Mouse (Mus musculus) CH12.LX (cell line): Measurements from ENCODE around the gene Neurl1b.

Source experiments
- CHD1 ChIP-seq: IDR thresholded peaks from 2 replicates; pipeline ENCODE4 v1.6.1; 2012; ENCODE audit warnings: low read depth, low read length, improper control_type of control experiment, inconsistent platforms
- CHD2 ChIP-seq: IDR thresholded peaks from 2 replicates; pipeline ENCODE4 v1.6.1; 2011; ENCODE audit warnings: low read length, improper control_type of control experiment
- CTCF ChIP-seq, 2 experiments: IDR thresholded peaks in 1 of 2; conservative IDR thresholded peaks in 1 of 2; 2 replicates each; pipeline ENCODE4 v1.5.1; 2011 to 2012; ENCODE audit warnings: low read depth in 2 of 2, low read length in 2 of 2, improper control_type of control experiment in 1 of 2, inconsistent platforms in 1 of 2, mild to moderate bottlenecking in 1 of 2, moderate library complexity in 1 of 2
- EP300 ChIP-seq: IDR thresholded peaks from 2 replicates; pipeline ENCODE4 v1.6.1; 2011; ENCODE audit warnings: low read length, improper control_type of control experiment
- JUN ChIP-seq: IDR thresholded peaks from 2 replicates; pipeline ENCODE4 v1.6.1; 2011; ENCODE audit warnings: low read depth, mild to moderate bottlenecking, low read length, improper control_type of control experiment, moderate library complexity; ENCODE audit not compliant: insufficient read depth
- KAT2A ChIP-seq: IDR thresholded peaks from 2 replicates; pipeline ENCODE4 v1.6.1; 2012; ENCODE audit warnings: low read length, improper control_type of control experiment, inconsistent platforms; ENCODE audit not compliant: insufficient replicate concordance
- MAX ChIP-seq: IDR thresholded peaks from 2 replicates; pipeline ENCODE4 v1.6.1; 2011; ENCODE audit warnings: low read length, improper control_type of control experiment
- NRF1 ChIP-seq: IDR thresholded peaks from 2 replicates; pipeline ENCODE4 v1.6.1; 2014; ENCODE audit warnings: low read depth, mild to moderate bottlenecking, inconsistent platforms, low read length, improper control_type of control experiment, moderate library complexity
- POLR2A ChIP-seq: IDR thresholded peaks from 2 replicates; pipeline ENCODE4 v1.6.1; 2011; ENCODE audit warnings: low read depth, mild to moderate bottlenecking, improper control_type of control experiment, low read length

- no peak for TF ChIP-seq CTCF (conservative IDR thresholded peaks at IDR 0.05 in 1 of 2, IDR thresholded peaks at IDR 0.05 in 1 of 2; ENCODE audit: low read depth in 2 of 2, low read length in 2 of 2)
- TF ChIP-seq CHD2 = no peak
- no peak for TF ChIP-seq NRF1
- no peak for TF ChIP-seq JUN
- TF ChIP-seq KAT2A = no peak
- no peak for TF ChIP-seq MAX
- TF ChIP-seq POLR2A = no peak
- no peak for TF ChIP-seq CHD1
- no peak for TF ChIP-seq EP300
Measured at GRCm38 (mm10) chr17:26463984-26464383, 49.4 kb downstream of the Neurl1b start.
